Mouse (Mus musculus): ENCODE measurements around the gene Tnfsf13b. TPM values are rescaled to one million over a fixed set of nuclear protein-coding genes. Genes with fewer than 3 reads are reported as not detected.

Gene Tnfsf13b
- total and polyA plus RNA-seq, 2 experiments from 2014 or later = 0.47 to 0.93 TPM

DNA sequence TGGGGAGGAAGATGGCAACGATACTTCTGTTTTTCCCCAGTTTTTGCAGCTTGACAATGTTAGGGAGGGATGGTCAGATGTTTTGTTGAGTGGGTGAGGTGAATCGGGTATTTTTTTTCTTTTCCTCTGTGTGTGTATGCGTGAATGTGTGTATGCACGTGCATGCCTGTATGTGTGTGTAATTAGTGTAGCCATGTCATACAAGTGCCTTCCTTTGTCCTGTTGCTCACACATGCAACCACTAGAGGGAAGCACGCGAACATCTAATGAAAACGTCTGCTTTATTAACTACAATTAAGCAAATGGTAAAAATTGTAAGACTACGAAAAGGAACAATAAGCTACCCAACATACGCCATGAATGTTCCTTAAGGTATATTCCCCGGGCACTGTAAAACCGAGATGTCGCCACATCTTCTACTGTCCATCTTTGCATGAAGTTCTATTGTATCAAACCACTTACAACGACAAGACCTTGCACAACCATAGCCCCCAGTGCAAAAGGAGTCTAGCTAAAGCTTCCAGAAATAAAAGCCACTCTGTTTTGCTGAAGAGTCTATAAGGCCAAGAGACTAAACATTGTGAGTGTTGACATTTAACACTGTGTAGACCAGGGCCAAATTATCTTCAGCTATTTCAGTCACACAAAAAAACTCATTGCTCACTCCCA lies 37.7 kb downstream of the Tnfsf13b start:
- DNase-seq (ENCODE audit: low spot score) (peak; percentile 87), ATAC-seq (peak; percentile 75)
- no peaks in the 10 kb centered on the region for H3K36me3 ChIP-seq (ENCODE audit: insufficient read depth, low read length)
- no peaks in the 10 kb centered on the region for H3K27me3 ChIP-seq (ENCODE audit: insufficient read depth, low read length)
- H3K9me3 ChIP-seq (ENCODE audit: low read length) = no peaks in the 10 kb centered on the region
- no peak overlapping the region for H3K9ac ChIP-seq (replicated peaks; ENCODE audit: low read length)
- no peak overlapping the region for H3K4me3 ChIP-seq (ENCODE audit: low read length)
- H3K27ac ChIP-seq = no peak overlapping the region
- WGBS = 43% methylated on average over 13 of the region's 13 CpGs
- peak; percentile 94 for TF ChIP-seq CTCF (IDR thresholded peaks at IDR 0.05; ENCODE audit: low read depth)
- H3K4me2 ChIP-seq (ENCODE audit: low read depth, low read length) = no peak overlapping the region
- H3K4me1 ChIP-seq (ENCODE audit: insufficient read depth, low read length) = no peaks in the 10 kb centered on the region

DNA sequence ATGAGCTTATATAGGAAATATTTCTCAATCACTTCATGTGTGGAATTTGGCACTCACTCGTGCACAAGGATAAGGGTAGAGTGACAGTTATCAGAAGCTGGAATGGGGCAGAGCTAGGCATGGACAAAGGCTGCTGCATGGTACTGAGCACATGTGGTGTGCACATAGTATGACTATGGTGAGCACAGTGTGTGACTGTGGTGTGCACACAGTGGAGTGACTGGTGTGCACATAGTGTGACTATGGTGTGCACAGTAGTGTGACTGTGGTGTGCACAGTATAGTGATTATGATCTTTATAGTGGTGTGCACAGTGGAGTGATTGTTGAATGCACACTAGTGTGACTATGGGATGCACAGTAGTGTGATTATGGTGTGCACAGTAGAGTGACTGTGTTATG lies 39.5 kb downstream of the Tnfsf13b start:
- H3K4me2 ChIP-seq (ENCODE audit: low read depth, low read length) = no peak overlapping the region
- no peaks in the 10 kb centered on the region for H3K27me3 ChIP-seq (ENCODE audit: insufficient read depth, low read length)
- ATAC-seq (peak; percentile 41; the same call in 1 of the 2 replicates), DNase-seq (ENCODE audit: low spot score) (no peak)
- H3K4me1 ChIP-seq (ENCODE audit: insufficient read depth, low read length) = no peaks in the 10 kb centered on the region
- no peak overlapping the region for H3K4me3 ChIP-seq (ENCODE audit: low read length)
- TF ChIP-seq CTCF (IDR thresholded peaks at IDR 0.05; ENCODE audit: low read depth) = no peak
- WGBS = 73% methylated on average over 1 of the region's 1 CpGs
- no peak overlapping the region for H3K9ac ChIP-seq (replicated peaks; ENCODE audit: low read length)
- H3K36me3 ChIP-seq (ENCODE audit: insufficient read depth, low read length) = no peaks in the 10 kb centered on the region
- no peak overlapping the region for H3K27ac ChIP-seq
- H3K9me3 ChIP-seq (ENCODE audit: low read length) = no peaks in the 10 kb centered on the region

DNA sequence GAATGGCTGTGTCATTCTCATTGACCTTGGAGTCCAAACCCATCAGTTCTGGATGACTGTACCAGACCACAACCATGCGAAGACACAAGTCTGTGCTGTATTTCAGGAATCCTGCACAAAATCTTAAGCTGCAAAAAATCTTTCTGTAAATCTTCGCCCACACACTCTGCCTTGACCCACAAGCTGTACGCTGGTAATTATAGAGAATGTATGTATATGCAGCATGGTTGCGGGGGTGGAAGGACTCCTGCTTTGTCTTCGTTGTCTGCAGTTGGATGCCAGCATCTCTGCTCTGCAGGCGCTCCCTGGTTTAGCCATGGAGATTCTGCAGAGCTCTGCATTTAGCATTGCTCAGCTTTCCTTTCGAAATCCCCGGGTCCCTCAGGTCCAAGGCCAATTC lies 42.9 kb downstream of the Tnfsf13b start:
- no peak overlapping the region for H3K9ac ChIP-seq (replicated peaks; ENCODE audit: low read length)
- no peak overlapping the region for H3K4me2 ChIP-seq (ENCODE audit: low read depth, low read length)
- no peak overlapping the region for H3K4me3 ChIP-seq (ENCODE audit: low read length)
- 0 out of 2 replicates have a peak, but pooled peaks cover 6% of the 10 kb centered on the region for H3K4me1 ChIP-seq (ENCODE audit: insufficient read depth, low read length)
- peak; percentile 12 for DNase-seq (ENCODE audit: low spot score)
- H3K36me3 ChIP-seq (ENCODE audit: insufficient read depth, low read length) = no peaks in the 10 kb centered on the region
- no peak for TF ChIP-seq CTCF (IDR thresholded peaks at IDR 0.05; ENCODE audit: low read depth)
- ATAC-seq = no peak
- no peak overlapping the region for H3K27ac ChIP-seq
- WGBS = 58% methylated on average over 8 of the region's 8 CpGs
- no peaks in the 10 kb centered on the region for H3K27me3 ChIP-seq (ENCODE audit: insufficient read depth, low read length)
- no peaks in the 10 kb centered on the region for H3K9me3 ChIP-seq (ENCODE audit: low read length)

DNA sequence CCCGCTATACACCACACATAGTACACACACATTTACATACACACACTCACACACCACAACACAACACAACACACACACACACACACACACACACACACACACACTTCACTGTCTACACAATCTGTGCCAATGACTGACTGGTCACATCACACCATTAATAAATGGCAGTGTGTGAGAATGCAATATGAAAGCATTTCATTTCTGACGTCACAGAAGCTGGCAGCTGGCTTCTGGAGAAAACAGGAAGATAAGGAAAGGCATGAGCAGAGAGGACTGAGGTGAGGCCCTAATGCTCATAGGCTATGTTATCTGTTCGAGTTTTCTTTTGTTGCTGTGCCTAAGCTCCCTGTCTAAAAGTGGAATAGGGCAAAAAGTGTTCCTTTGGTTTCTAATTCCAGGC lies 45.3 kb downstream of the Tnfsf13b start:
- no peak overlapping the region for H3K4me3 ChIP-seq (ENCODE audit: low read length)
- no peak overlapping the region for H3K9ac ChIP-seq (replicated peaks; ENCODE audit: low read length)
- WGBS = 68% methylated on average over 3 of the region's 3 CpGs
- no peak overlapping the region for H3K4me2 ChIP-seq (ENCODE audit: low read depth, low read length)
- DNase-seq (ENCODE audit: low spot score) = no peak
- no peak for TF ChIP-seq CTCF (IDR thresholded peaks at IDR 0.05; ENCODE audit: low read depth)
- 0 out of 2 replicates have a peak, but pooled peaks cover 6% of the 10 kb centered on the region for H3K4me1 ChIP-seq (ENCODE audit: insufficient read depth, low read length)
- H3K9me3 ChIP-seq (ENCODE audit: low read length) = no peaks in the 10 kb centered on the region
- H3K36me3 ChIP-seq (ENCODE audit: insufficient read depth, low read length) = no peaks in the 10 kb centered on the region
- H3K27me3 ChIP-seq (ENCODE audit: insufficient read depth, low read length) = no peaks in the 10 kb centered on the region
- ATAC-seq = no peak
- H3K27ac ChIP-seq = no peak overlapping the region

GRCm38 (mm10) chr8:10053571-10053990 lies 47.3 kb downstream of the Tnfsf13b start:
- no peak overlapping the region for H3K9ac ChIP-seq (replicated peaks; ENCODE audit: low read length)
- peak; percentile 81 for ATAC-seq
- no peaks in the 10 kb centered on the region for H3K9me3 ChIP-seq (ENCODE audit: low read length)
- H3K27me3 ChIP-seq (ENCODE audit: insufficient read depth, low read length) = no peaks in the 10 kb centered on the region
- H3K4me3 ChIP-seq (ENCODE audit: low read length) = no peak overlapping the region
- no peaks in the 10 kb centered on the region for H3K36me3 ChIP-seq (ENCODE audit: insufficient read depth, low read length)
- 0 out of 2 replicates have a peak, but pooled peaks cover 6% of the 10 kb centered on the region for H3K4me1 ChIP-seq (ENCODE audit: insufficient read depth, low read length)
- no peak overlapping the region for H3K4me2 ChIP-seq (ENCODE audit: low read depth, low read length)
- DNase-seq (ENCODE audit: low spot score) = peak; percentile 85
- 14% methylated on average over 3 of the region's 3 CpGs for WGBS
- 0 out of 2 replicates have a peak overlapping the region, but pooled peaks have one; percentile 41 for H3K27ac ChIP-seq
- peak; percentile 78 for TF ChIP-seq CTCF (IDR thresholded peaks at IDR 0.05; ENCODE audit: low read depth)

GRCm38 (mm10) chr8:10061001-10061400 lies 54.7 kb downstream of the Tnfsf13b start:
- no peaks in the 10 kb centered on the region for H3K9me3 ChIP-seq (ENCODE audit: low read length)
- 17% methylated on average over 1 of the region's 1 CpGs for WGBS
- TF ChIP-seq CTCF (IDR thresholded peaks at IDR 0.05; ENCODE audit: low read depth) = no peak
- ATAC-seq (no peak), DNase-seq (ENCODE audit: low spot score) (peak; percentile 16)
- no peak overlapping the region for H3K27ac ChIP-seq
- H3K4me1 ChIP-seq (ENCODE audit: insufficient read depth, low read length) = no peaks in the 10 kb centered on the region
- no peak overlapping the region for H3K9ac ChIP-seq (replicated peaks; ENCODE audit: low read length)
- no peaks in the 10 kb centered on the region for H3K36me3 ChIP-seq (ENCODE audit: insufficient read depth, low read length)
- H3K4me3 ChIP-seq (ENCODE audit: low read length) = no peak overlapping the region
- no peak overlapping the region for H3K4me2 ChIP-seq (ENCODE audit: low read depth, low read length)
- no peaks in the 10 kb centered on the region for H3K27me3 ChIP-seq (ENCODE audit: insufficient read depth, low read length)

GRCm38 (mm10) chr8:10066906-10067305 lies 60.6 kb downstream of the Tnfsf13b start:
- Histone ChIP-seq H3K27me3 (ENCODE audit: insufficient read depth, low read length) (no peaks in the 10 kb centered on the region), H3K9me3 (ENCODE audit: low read length) (no peaks in the 10 kb centered on the region), H3K36me3 (ENCODE audit: insufficient read depth, low read length) (no peaks in the 10 kb centered on the region), H3K4me2 (ENCODE audit: low read depth, low read length) (no peak overlapping the region), H3K4me3 (ENCODE audit: low read length) (no peak overlapping the region), H3K4me1 (ENCODE audit: insufficient read depth, low read length) (no peaks in the 10 kb centered on the region), H3K9ac (replicated peaks; ENCODE audit: low read length) (no peak overlapping the region), H3K27ac (no peak overlapping the region)
- peak; percentile 23 for DNase-seq (ENCODE audit: low spot score)
- 69% methylated on average over 11 of the region's 11 CpGs for WGBS
- TF ChIP-seq CTCF (IDR thresholded peaks at IDR 0.05; ENCODE audit: low read depth) = no peak
- ATAC-seq = no peak

Measured in hindbrain, postnatal 0 days (tissue).